ENCODE assay signal across 20 mouse cellular contexts in genomic region chr13:101127262-101127661, GRCm38 (mm10).
"Had no signal": no experiment of that assay in that cellular context is flagged by ENCODE, and none has a peak within 500 bp of the region (broad histone marks: within the 10 kb centered on the region; RNA-seq: fewer than 3 reads in every experiment).

No protein-coding gene starts in this region.

- H3K36me3 ChIP-seq: liver, embryonic 15.5 days; lung, embryonic 15.5 days; midbrain, embryonic 13.5 days; midbrain, embryonic 15.5 days; neural tube, embryonic 13.5 days; neural tube, embryonic 15.5 days; stomach, embryonic 15.5 days had no signal

- ATAC-seq: liver, postnatal 0 days; lung, postnatal 0 days; midbrain, embryonic 13.5 days; midbrain, embryonic 15.5 days had no signal

- H3K27me3 ChIP-seq: liver, embryonic 15.5 days; lung, embryonic 15.5 days; megakaryocyte, embryonic 14.5 days; midbrain, embryonic 13.5 days; midbrain, embryonic 15.5 days; neural tube, embryonic 13.5 days; neural tube, embryonic 15.5 days; stomach, embryonic 15.5 days had no signal

- H3K27ac ChIP-seq: liver, embryonic 15.5 days; lung, embryonic 15.5 days; macrophage; midbrain, embryonic 13.5 days; midbrain, embryonic 15.5 days; neural tube, embryonic 13.5 days; neural tube, embryonic 15.5 days; stomach, embryonic 15.5 days; stomach, postnatal 0 days had no signal

- H3K4me2 ChIP-seq: liver, embryonic 15.5 days; lung, embryonic 15.5 days; midbrain, embryonic 11.5 days; midbrain, embryonic 13.5 days; midbrain, embryonic 15.5 days; neural tube, embryonic 13.5 days; neural tube, embryonic 15.5 days; stomach, embryonic 15.5 days had no signal

- H3K9me3 ChIP-seq: liver, embryonic 15.5 days; lung, embryonic 15.5 days; megakaryocyte, embryonic 14.5 days; midbrain, embryonic 13.5 days; midbrain, embryonic 15.5 days; neural tube, embryonic 13.5 days; neural tube, embryonic 15.5 days; stomach, embryonic 15.5 days had no signal

- H3K4me1 ChIP-seq: liver, embryonic 15.5 days; lung, embryonic 15.5 days; midbrain, embryonic 13.5 days; midbrain, embryonic 15.5 days; neural tube, embryonic 13.5 days; neural tube, embryonic 15.5 days; stomach, embryonic 15.5 days had no signal

- DNase-seq: liver, postnatal 0 days; lung, adult 2 months; lung, postnatal 14 days; lung, postnatal 36 days; right cerebral cortex, adult 18-20 months; thymus, adult 2 months; thymus, postnatal 25 days; thymus, postnatal 4 days had no signal

- H3K9ac ChIP-seq: liver, embryonic 15.5 days; liver, postnatal 0 days; lung, embryonic 15.5 days; midbrain, embryonic 13.5 days; midbrain, embryonic 15.5 days; neural tube, embryonic 13.5 days; neural tube, embryonic 15.5 days; stomach, embryonic 15.5 days had no signal

- H3K4me3 ChIP-seq: liver, embryonic 15.5 days; lung, embryonic 15.5 days; midbrain, embryonic 13.5 days; midbrain, embryonic 15.5 days; neural tube, embryonic 13.5 days; neural tube, embryonic 15.5 days; stomach, embryonic 15.5 days had no signal
